Mouse (Mus musculus): ENCODE results near the gene Gm9040. TPM values are rescaled to one million over a fixed set of nuclear protein-coding genes. Genes with fewer than 3 reads are reported as not detected.
"Not testable (repeated sequence)": the region's sequence is repeated elsewhere in the genome, so short reads cannot be mapped to it uniquely, and the experiment has no call there.

Gm9040 gene
- not detected for total RNA-seq (2021)
- long read RNA-seq, experiment 1, result 0 reads
- long read RNA-seq, experiment 2, result 0 reads

- not testable (repeated sequence) for DNase-seq
Observed at GRCm38 (mm10) chr10:118326869-118327268, at the start of gene Gm9040. TSS of gene Gm9040 (minus strand) at chr10:118326969.

- peak; percentile 71 for DNase-seq
Observed at GRCm38 (mm10) chr10:118370443-118370842, 43.7 kb upstream of the Gm9040 start.

GRCm38 (mm10) chr10:118369518-118369917, 42.7 kb upstream of the Gm9040 start:
- DNase-seq, result no peak

DNA sequence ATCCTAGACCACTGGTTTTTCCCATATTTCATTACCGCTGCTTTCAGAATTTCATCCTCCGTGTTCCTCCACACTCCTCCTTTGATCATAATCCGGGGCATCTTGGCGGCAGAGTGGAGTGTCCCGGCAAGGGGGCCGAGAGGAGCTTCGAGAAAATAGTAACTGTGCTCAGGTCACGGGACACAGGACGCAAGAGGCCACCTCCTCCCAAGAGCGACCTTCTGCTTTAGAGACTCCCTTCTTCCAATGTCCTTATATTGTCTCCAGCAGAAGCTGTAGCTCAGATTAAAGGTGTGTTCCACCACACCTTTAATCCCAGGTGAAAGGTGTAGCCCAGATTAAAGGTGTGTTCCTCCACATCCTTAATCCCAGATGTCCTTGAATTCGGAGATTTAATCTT, 27.2 kb upstream of the Gm9040 start, which contains the start of gene Gm9049:
Gene Gm9049, minus strand, starts transcription at position 101 of the 400 bp plus-strand sequence.
- not testable (repeated sequence) for DNase-seq

- not testable (repeated sequence) for DNase-seq
Observed at GRCm38 (mm10) chr10:118348579-118348978, 21.8 kb upstream of the Gm9040 start, which contains the start of gene Gm9048. TSS of gene Gm9048 (minus strand) at chr10:118348679.

DNA sequence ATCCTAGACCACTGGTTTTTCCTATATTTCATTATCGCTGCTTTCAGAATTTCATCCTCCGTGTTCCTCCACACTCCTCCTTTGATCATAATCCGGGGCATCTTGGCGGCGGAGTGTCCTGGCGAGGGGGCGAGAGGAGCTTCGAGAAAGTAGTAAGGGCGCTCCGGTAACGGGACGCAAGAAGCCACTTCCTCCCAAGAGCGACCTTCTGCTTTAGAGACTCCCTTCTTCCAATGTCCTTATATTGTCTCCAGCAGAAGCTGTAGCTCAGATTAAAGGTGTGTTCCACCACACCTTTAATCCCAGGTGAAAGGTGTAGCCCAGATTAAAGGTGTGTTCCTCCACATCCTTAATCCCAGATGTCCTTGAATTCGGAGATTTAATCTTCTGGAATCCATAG, 16.4 kb upstream of the Gm9040 start, which contains the start of gene Gm9046:
Gene Gm9046, minus strand, starts transcription at position 101 of the 400 bp plus-strand sequence.
- not testable (repeated sequence) for DNase-seq

DNA sequence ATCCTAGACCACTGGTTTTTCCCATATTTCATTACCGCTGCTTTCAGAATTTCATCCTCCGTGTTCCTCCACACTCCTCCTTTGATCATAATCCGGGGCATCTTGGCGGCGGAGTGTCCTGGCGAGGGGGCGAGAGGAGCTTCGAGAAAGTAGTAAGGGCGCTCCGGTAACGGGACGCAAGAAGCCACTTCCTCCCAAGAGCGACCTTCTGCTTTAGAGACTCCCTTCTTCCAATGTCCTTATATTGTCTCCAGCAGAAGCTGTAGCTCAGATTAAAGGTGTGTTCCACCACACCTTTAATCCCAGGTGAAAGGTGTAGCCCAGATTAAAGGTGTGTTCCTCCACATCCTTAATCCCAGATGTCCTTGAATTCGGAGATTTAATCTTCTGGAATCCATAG, 11.0 kb upstream of the Gm9040 start, which contains the start of gene Gm9045:
Gene Gm9045, minus strand, starts transcription at position 101 of the 400 bp plus-strand sequence.
- not testable (repeated sequence) for DNase-seq

DNA sequence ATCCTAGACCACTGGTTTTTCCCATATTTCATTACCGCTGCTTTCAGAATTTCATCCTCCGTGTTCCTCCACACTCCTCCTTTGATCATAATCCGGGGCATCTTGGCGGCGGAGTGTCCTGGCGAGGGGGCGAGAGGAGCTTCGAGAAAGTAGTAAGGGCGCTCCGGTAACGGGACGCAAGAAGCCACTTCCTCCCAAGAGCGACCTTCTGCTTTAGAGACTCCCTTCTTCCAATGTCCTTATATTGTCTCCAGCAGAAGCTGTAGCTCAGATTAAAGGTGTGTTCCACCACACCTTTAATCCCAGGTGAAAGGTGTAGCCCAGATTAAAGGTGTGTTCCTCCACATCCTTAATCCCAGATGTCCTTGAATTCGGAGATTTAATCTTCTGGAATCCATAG, 5.5 kb upstream of the Gm9040 start, which contains the start of gene Gm9044:
Gene Gm9044, minus strand, starts transcription at position 101 of the 400 bp plus-strand sequence.
- not testable (repeated sequence) for DNase-seq

GRCm38 (mm10) chr10:118319024-118319423, 7.7 kb downstream of the Gm9040 start:
- no peak for DNase-seq

GRCm38 (mm10) chr10:118302133-118302532, 24.6 kb downstream of the Gm9040 start:
- not testable (repeated sequence) for DNase-seq

- no peak for DNase-seq
Observed at GRCm38 (mm10) chr10:118294938-118295337, 31.8 kb downstream of the Gm9040 start, which contains the start of gene Iltifb. TSS of gene Iltifb (minus strand) at chr10:118295038.

GRCm38 (mm10) chr10:118283016-118283415, 43.8 kb downstream of the Gm9040 start:
- DNase-seq, result not testable (repeated sequence)

GRCm38 (mm10) chr10:118282565-118282964, 44.2 kb downstream of the Gm9040 start:
- not testable (repeated sequence) for DNase-seq

DNA sequence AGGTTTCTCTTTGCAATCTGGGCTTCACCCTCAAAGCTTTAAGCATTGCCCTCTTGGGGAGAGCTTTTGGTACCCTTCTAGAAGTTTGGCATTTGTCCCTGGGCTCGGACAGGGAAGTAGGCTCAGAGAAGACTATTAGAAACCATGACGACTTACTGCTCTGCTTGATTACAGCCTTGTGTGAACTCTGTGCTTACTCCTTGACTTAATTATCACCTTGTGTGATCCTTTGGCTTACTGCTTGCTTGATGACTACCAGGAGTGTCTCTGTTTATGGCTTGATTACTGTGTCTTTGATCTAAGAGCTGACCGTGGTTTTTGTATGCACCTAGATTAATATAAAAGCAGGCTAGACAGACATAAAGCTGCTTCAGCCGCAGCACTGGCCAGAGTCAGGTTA, 48.7 kb downstream of the Gm9040 start:
- not testable (repeated sequence) for DNase-seq

Other genes with a start within 250 kb of the Gm9040 start
- gene Mdm1, start 185.2 kb downstream of the Gm9040 start, total RNA-seq (2021), result 1 to 10 TPM; 1.5 to 2.5 TPM
- gene Il22, start 122.0 kb downstream of the Gm9040 start, total RNA-seq (2021), result not detected
- under 1 TPM; 0.38 to 0.54 TPM for gene Gm32717, start 86.2 kb downstream of the Gm9040 start, total RNA-seq (2021)
- under 1 TPM; 0.38 to 0.54 TPM for gene Gm32802, start 68.3 kb downstream of the Gm9040 start, total RNA-seq (2021)
- gene Iltifb, start 31.9 kb downstream of the Gm9040 start, total RNA-seq (2021), result not detected
- not detected for gene Gm9044, start 5.4 kb upstream of the Gm9040 start, total RNA-seq (2021)
- not detected for gene Gm9045, start 10.9 kb upstream of the Gm9040 start, total RNA-seq (2021)
- gene Gm9046, start 16.3 kb upstream of the Gm9040 start, total RNA-seq (2021), result not detected
- gene Gm9048, start 21.7 kb upstream of the Gm9040 start, total RNA-seq (2021), result not detected
- gene Gm9049, start 27.1 kb upstream of the Gm9040 start, total RNA-seq (2021), result not detected
- not detected for gene Ifng, start 114.1 kb upstream of the Gm9040 start, total RNA-seq (2021)

Data from gastrocnemius, postnatal 25 days (tissue).